Mouse (Mus musculus) heart, postnatal 0 days (tissue): ENCODE data around the gene Cog5. TPM values are rescaled to one million over a fixed set of nuclear protein-coding genes. Genes with fewer than 3 reads are reported as not detected.

Source experiments
- ATAC-seq: fragments of 200-750 bp; cut with Nextera tagmentation; 2 replicates; pipeline ENCODE4 v1.8.0; 2017; ENCODE audit warnings: low read depth, moderate number of reproducible peaks, moderate library complexity; ENCODE audit not compliant: insufficient read depth
- DNase-seq: peaks from one replicate; pipeline ENCODE4 v3.0.0-alpha.2; 2016; ENCODE audit warnings: low spot score
- H3K27ac ChIP-seq: fragments of 300-500 bp; sonication (generic); 2 replicates; pipeline ENCODE4 v1.5.1; 2014; ENCODE audit warnings: low read depth, mild to moderate bottlenecking
- H3K27me3 ChIP-seq: fragments of 300-500 bp; sonication (generic); 2 replicates; pipeline ENCODE4 v1.6.1; 2014; ENCODE audit warnings: low read length, mixed read lengths; ENCODE audit not compliant: control insufficient read depth, insufficient read depth
- H3K36me3 ChIP-seq: fragments of 300-500 bp; sonication (generic); replicated peaks from 2 replicates; pipeline ENCODE4 v1.6.1; 2014; ENCODE audit warnings: low read length, mixed read lengths; ENCODE audit not compliant: control insufficient read depth, insufficient read depth
- H3K4me1 ChIP-seq: fragments of 300-500 bp; sonication (generic); 2 replicates; pipeline ENCODE4 v1.6.1; 2014; ENCODE audit warnings: antibody characterized with exemption; ENCODE audit not compliant: control insufficient read depth, insufficient read depth
- H3K4me2 ChIP-seq: fragments of 300-500 bp; sonication (generic); 2 replicates; pipeline ENCODE4 v1.6.1; 2014; ENCODE audit warnings: low read depth, mild to moderate bottlenecking, low read length, moderate library complexity
- H3K4me3 ChIP-seq: fragments of 300-500 bp; sonication (generic); 2 replicates; pipeline ENCODE4 v1.5.1; 2014; ENCODE audit warnings: low read depth, low read length
- H3K9ac ChIP-seq: fragments of 300-500 bp; sonication (generic); replicated peaks from 2 replicates; pipeline ENCODE4 v1.6.1; 2014; ENCODE audit warnings: low read depth, low read length, mixed read lengths
- H3K9me3 ChIP-seq: fragments of 300-500 bp; sonication (generic); replicated peaks from 2 replicates; pipeline ENCODE4 v1.6.1; 2016; ENCODE audit warnings: low read length; ENCODE audit not compliant: control insufficient read depth
- CTCF ChIP-seq: IDR thresholded peaks from 2 replicates; pipeline ENCODE4 v1.5.1; 2016; ENCODE audit warnings: antibody characterized with exemption, control low read depth, low read depth
- EP300 ChIP-seq: IDR thresholded peaks from 2 replicates; pipeline ENCODE4 v1.6.1; 2016; ENCODE audit warnings: antibody characterized with exemption, low read depth
- WGBS: fragments of 180-500 bp; shearing (Covaris S2); extraction: QIAGEN DNeasy Blood & Tissue Kit; methylation state at CpG from one replicate; pipeline ENCODE4 v1.1.7; 2014; 5-methylcytosine and 5-hydroxymethylcytosine counted together
- polyA plus RNA-seq: library from polyadenylated mRNA; unstranded; fragments of >200 nt; fragmentation: Nextera tagmentation; extraction: Ambion mirVana; gene quantifications from 2 replicates; pipeline ENCODE4 v1.2.1, GENCODE M21; 2015
- total RNA-seq: library from RNA; depleted of rRNA; stranded (reverse); fragments of >200 nt; gene quantifications from 2 replicates; pipeline ENCODE4 v1.2.3, GENCODE M21; 2014; ENCODE audit warnings: low replicate concordance

Gene Cog5
- total and polyA plus RNA-seq, 2 experiments from 2014 or later = 22.4 to 58.4 TPM

- 41% methylated on average over 5 of the region's 5 CpGs for WGBS
- Histone ChIP-seq H3K4me3 (no peak overlapping the region), H3K9me3 (no peaks in the 10 kb centered on the region), H3K4me1 (0 out of 2 replicates have a peak, but pooled peaks cover 6% of the 10 kb centered on the region), H3K27me3 (no peaks in the 10 kb centered on the region), H3K4me2 (no peak overlapping the region), H3K9ac (no peak overlapping the region), H3K36me3 (no peaks in the 10 kb centered on the region), H3K27ac (peak overlapping the region; percentile 83)
- DNase-seq (peak; percentile 82), ATAC-seq (peak; percentile 98)
- TF ChIP-seq EP300 (no peak), CTCF (no peak)
Observed at GRCm38 (mm10) chr12:31848630-31849415, 194.2 kb downstream of the Cog5 start.

DNA sequence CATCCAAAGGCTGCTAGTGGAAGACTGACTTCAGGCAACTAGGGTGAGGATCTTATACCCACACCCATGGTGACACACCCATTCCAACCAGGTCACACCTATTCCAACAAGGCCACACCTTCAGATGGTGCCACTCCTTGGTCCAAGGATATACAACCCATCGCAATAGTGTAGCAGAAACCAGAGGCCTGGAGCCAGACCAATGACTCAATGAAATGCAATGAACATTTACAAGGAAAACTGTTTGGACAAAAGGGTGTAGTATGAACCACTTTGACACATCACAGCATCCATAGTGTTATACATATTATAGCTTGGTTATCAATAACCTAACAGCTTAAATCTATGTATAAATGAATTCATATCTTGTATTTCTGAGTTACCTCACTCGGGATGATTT is 194.9 kb downstream of the Cog5 start:
- Histone ChIP-seq H3K36me3 (no peaks in the 10 kb centered on the region), H3K27me3 (no peaks in the 10 kb centered on the region), H3K4me1 (0 out of 2 replicates have a peak, but pooled peaks cover 6% of the 10 kb centered on the region), H3K27ac (peak overlapping the region; percentile 83; the same call in 1 of the 2 replicates), H3K9me3 (no peaks in the 10 kb centered on the region), H3K9ac (no peak overlapping the region), H3K4me2 (no peak overlapping the region), H3K4me3 (no peak overlapping the region)
- WGBS = 90% methylated on average over 2 of the region's 2 CpGs
- no peak for TF ChIP-seq EP300
- no peak for TF ChIP-seq CTCF
- ATAC-seq = no peak
- no peak for DNase-seq

DNA sequence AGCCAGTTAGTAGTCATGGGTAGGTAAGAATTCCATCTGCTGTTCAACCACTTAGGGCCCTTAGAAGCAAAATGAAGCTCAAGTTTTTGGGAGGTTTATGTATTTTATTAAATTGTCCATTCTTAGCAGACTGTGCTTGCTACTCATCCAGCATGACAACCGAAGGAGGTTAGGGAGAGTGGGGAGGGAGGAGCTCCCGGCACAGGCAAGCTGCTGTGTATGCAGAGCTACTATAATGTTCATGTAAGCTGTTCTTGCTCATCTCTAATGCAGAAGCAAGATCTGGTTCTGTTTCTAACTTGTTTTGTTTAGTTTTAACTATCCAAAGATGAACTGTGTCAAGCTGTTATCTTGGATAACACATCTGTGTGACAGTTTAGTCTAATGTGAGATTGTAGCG is 199.4 kb downstream of the Cog5 start:
- Histone ChIP-seq H3K4me1 (no peaks in the 10 kb centered on the region), H3K27me3 (no peaks in the 10 kb centered on the region), H3K9ac (no peak overlapping the region), H3K9me3 (no peaks in the 10 kb centered on the region), H3K4me2 (no peak overlapping the region), H3K27ac (no peak overlapping the region), H3K36me3 (no peaks in the 10 kb centered on the region), H3K4me3 (no peak overlapping the region)
- no peak for DNase-seq
- ATAC-seq = no peak
- 84% methylated on average over 3 of the region's 3 CpGs for WGBS
- TF ChIP-seq CTCF (no peak), EP300 (no peak)

GRCm38 (mm10) chr12:31854817-31855216 is 200.1 kb downstream of the Cog5 start:
- TF ChIP-seq EP300 (no peak), CTCF (no peak)
- WGBS = 88% methylated on average over 2 of the region's 2 CpGs
- H3K9me3 ChIP-seq = no peaks in the 10 kb centered on the region
- no peak overlapping the region for H3K9ac ChIP-seq
- no peaks in the 10 kb centered on the region for H3K27me3 ChIP-seq
- no peak overlapping the region for H3K4me2 ChIP-seq
- H3K4me3 ChIP-seq = no peak overlapping the region
- no peak for DNase-seq
- no peak overlapping the region for H3K27ac ChIP-seq
- ATAC-seq = no peak
- H3K36me3 ChIP-seq = no peaks in the 10 kb centered on the region
- no peaks in the 10 kb centered on the region for H3K4me1 ChIP-seq

- no peak overlapping the region for H3K27ac ChIP-seq
- TF ChIP-seq CTCF = no peak
- no peak for TF ChIP-seq EP300
- no peak overlapping the region for H3K9ac ChIP-seq
- H3K36me3 ChIP-seq = no peaks in the 10 kb centered on the region
- H3K9me3 ChIP-seq = no peaks in the 10 kb centered on the region
- H3K27me3 ChIP-seq = no peaks in the 10 kb centered on the region
- no peak overlapping the region for H3K4me3 ChIP-seq
- DNase-seq = no peak
- no peaks in the 10 kb centered on the region for H3K4me1 ChIP-seq
- no peak for ATAC-seq
- 85% methylated on average over 7 of the region's 7 CpGs for whole genome bisulfite sequencing
- no peak overlapping the region for H3K4me2 ChIP-seq
Observed at GRCm38 (mm10) chr12:31857784-31858183, 203.1 kb downstream of the Cog5 start.
